27 mouse cellular contexts compared by ENCODE assay signal in the genomic region with DNA sequence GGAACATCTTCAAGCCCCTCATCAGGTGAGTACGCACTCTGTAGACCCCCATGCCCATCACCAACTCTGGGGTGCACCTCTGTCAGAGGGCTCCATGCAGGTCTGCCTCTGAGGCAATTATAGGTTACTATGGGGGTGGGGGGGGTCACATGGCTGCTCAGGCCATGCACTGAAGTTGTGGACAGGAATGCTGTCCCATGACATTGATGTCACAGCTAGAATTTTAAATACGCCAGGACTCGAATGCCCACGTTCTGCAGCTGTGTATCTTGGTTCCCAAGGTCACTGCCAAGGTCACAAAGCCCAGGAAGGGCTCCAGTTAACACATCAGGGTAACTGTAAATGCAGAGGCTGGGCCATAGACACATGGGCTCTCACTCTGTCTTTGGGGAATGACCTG. TPM values are rescaled to one million over a fixed set of nuclear protein-coding genes. Genes with fewer than 3 reads are reported as not detected.
"Had no signal": no experiment of that assay in that cellular context is flagged by ENCODE, and none has a peak within 500 bp of the region (broad histone marks: within the 10 kb centered on the region; RNA-seq: fewer than 3 reads in every experiment).

No protein-coding gene starts in this region.

- H3K27me3 ChIP-seq: hindbrain, embryonic 12.5 days; intestine, embryonic 15.5 days; limb, embryonic 12.5 days; liver, embryonic 13.5 days; liver, embryonic 15.5 days had no signal

- ATAC-seq: forebrain, embryonic 16.5 days; hindbrain, embryonic 16.5 days; inflammation-experienced regulatory T-cells, adult 6 months; intestine, embryonic 15.5 days; intestine, postnatal 0 days; liver, postnatal 0 days had no signal

- H3K4me1 ChIP-seq: hindbrain, embryonic 12.5 days; intestine, embryonic 15.5 days; liver, embryonic 15.5 days had no signal

- DNase-seq: gastrocnemius, adult 2 months; gastrocnemius, postnatal 10 days; gastrocnemius, postnatal 25 days; heart, postnatal 36 days; kidney, adult 18-20 months; kidney, adult 8-10 months; kidney, postnatal 10 days; kidney, postnatal 25 days; kidney, postnatal 4 days; liver; liver, embryonic 13.5 days; liver, postnatal 0 days had no signal

- H3K27ac ChIP-seq: gastrocnemius, adult 2 months; hindbrain, embryonic 10.5 days; hindbrain, embryonic 12.5 days; hindbrain, embryonic 14.5 days; intestine, embryonic 15.5 days; layer of hippocampus, adult 2 months; left cerebral cortex, adult 2 months; limb, embryonic 10.5 days; limb, embryonic 12.5 days; liver, embryonic 13.5 days; liver, embryonic 15.5 days had no signal

- H3K9ac ChIP-seq: hindbrain, embryonic 12.5 days; hindbrain, embryonic 14.5 days; intestine, embryonic 15.5 days; limb, embryonic 12.5 days; liver, embryonic 13.5 days; liver, embryonic 15.5 days; liver, postnatal 0 days had no signal

- H3K36me3 ChIP-seq: hindbrain, embryonic 10.5 days; hindbrain, embryonic 12.5 days; intestine, embryonic 15.5 days; limb, embryonic 10.5 days; limb, embryonic 12.5 days; liver, embryonic 13.5 days; liver, embryonic 15.5 days had no signal

- H3K4me3 ChIP-seq: gastrocnemius, adult 2 months; hindbrain, embryonic 10.5 days; hindbrain, embryonic 12.5 days; intestine, embryonic 15.5 days; layer of hippocampus, adult 2 months; left cerebral cortex, adult 2 months; limb, embryonic 10.5 days; limb, embryonic 12.5 days; liver, embryonic 13.5 days; liver, embryonic 15.5 days had no signal

- H3K9me3 ChIP-seq: hindbrain, embryonic 10.5 days; hindbrain, embryonic 12.5 days; intestine, embryonic 15.5 days; limb, embryonic 10.5 days; limb, embryonic 12.5 days; liver, embryonic 13.5 days; liver, embryonic 15.5 days had no signal

- H3K4me2 ChIP-seq: hindbrain, embryonic 12.5 days; hindbrain, embryonic 14.5 days; intestine, embryonic 15.5 days; limb, embryonic 12.5 days; liver, embryonic 11.5 days; liver, embryonic 13.5 days; liver, embryonic 15.5 days had no signal

RNA-seq across cellular contexts. Expression of gene Arhgap8, which starts 26.0 kb away (rescaled TPM):
- total RNA-seq: gastrocnemius, postnatal 10 days; granulocyte monocyte progenitor cell, adult 5-6 weeks; left cerebral cortex, adult 2 months had no signal
